Mouse (Mus musculus) midbrain, embryonic 16.5 days (tissue): ENCODE measurements at regions not wholly inside any gene's neighbourhood (a gene's known extent, or its start where the extent isn't known, plus 50 kb on each side); places are given as distances from the start of the nearest gene placed in this dataset.

Source experiments
- ATAC-seq: fragments of 200-750 bp; cut with Nextera tagmentation; 2 replicates; pipeline ENCODE4 v1.8.0; 2017; ENCODE audit warnings: moderate TSS enrichment
- H3K27ac ChIP-seq: fragments of 300-500 bp; sonication (generic); 2 replicates; pipeline ENCODE4 v1.5.1; 2014; ENCODE audit warnings: mild to moderate bottlenecking, low read length, mixed read lengths
- H3K27me3 ChIP-seq: fragments of 300-500 bp; sonication (generic); 2 replicates; pipeline ENCODE4 v1.6.1; 2014; ENCODE audit warnings: low read depth, low read length, mixed read lengths; ENCODE audit not compliant: control insufficient read depth, insufficient read depth
- H3K36me3 ChIP-seq: fragments of 300-500 bp; sonication (generic); 2 replicates; pipeline ENCODE4 v1.6.1; 2014; ENCODE audit warnings: mild to moderate bottlenecking, low read length, moderate library complexity, mixed read lengths; ENCODE audit not compliant: control insufficient read depth, insufficient read depth
- H3K4me1 ChIP-seq: fragments of 300-500 bp; sonication (generic); 2 replicates; pipeline ENCODE4 v1.6.1; 2014; ENCODE audit warnings: mild to moderate bottlenecking, low read length, mixed read lengths; ENCODE audit not compliant: control insufficient read depth, insufficient read depth
- H3K4me2 ChIP-seq: fragments of 300-500 bp; sonication (generic); 2 replicates; pipeline ENCODE4 v1.6.1; 2014; ENCODE audit warnings: mild to moderate bottlenecking, low read length, mixed read lengths
- H3K4me3 ChIP-seq: fragments of 300-500 bp; sonication (generic); 2 replicates; pipeline ENCODE4 v1.5.1; 2014; ENCODE audit warnings: low read depth, mild to moderate bottlenecking, low read length, moderate library complexity, mixed read lengths
- H3K9ac ChIP-seq: fragments of 300-500 bp; sonication (generic); 2 replicates; pipeline ENCODE4 v1.6.1; 2014; ENCODE audit warnings: low read depth, low read length, mixed read lengths
- H3K9me3 ChIP-seq: fragments of 300-500 bp; sonication (generic); replicated peaks from 2 replicates; pipeline ENCODE4 v1.6.1; 2014; ENCODE audit warnings: mild to moderate bottlenecking, low read length, mixed read lengths; ENCODE audit not compliant: control insufficient read depth, poor library complexity, severe bottlenecking
- WGBS: fragments of 180-500 bp; shearing (Covaris S2); extraction: QIAGEN DNeasy Blood & Tissue Kit; methylation state at CpG from one replicate; pipeline ENCODE4 v1.1.7; 2014; 5-methylcytosine and 5-hydroxymethylcytosine counted together

- H3K4me3 ChIP-seq, result no peak overlapping the region
- no peak overlapping the region for H3K9ac ChIP-seq
- no peaks in the 10 kb centered on the region for H3K9me3 ChIP-seq
- no peak overlapping the region for H3K4me2 ChIP-seq
- H3K27ac ChIP-seq, result 0 out of 2 replicates have a peak overlapping the region, but pooled peaks have one; percentile 18
- WGBS, result 12% methylated on average over 8 of the region's 8 CpGs
- ATAC-seq, result peak; percentile 60; the same call in 1 of the 2 replicates
- H3K4me1 ChIP-seq, result peaks cover 11% of the 10 kb centered on the region
- H3K36me3 ChIP-seq, result no peaks in the 10 kb centered on the region
- no peaks in the 10 kb centered on the region for H3K27me3 ChIP-seq
Observed at GRCm38 (mm10) chr10:96755674-96756073, 138.9 kb downstream of the Btg1 start.

GRCm38 (mm10) chr10:96756355-96757084, 139.7 kb downstream of the Btg1 start:
- no peaks in the 10 kb centered on the region for H3K36me3 ChIP-seq
- no peaks in the 10 kb centered on the region for H3K9me3 ChIP-seq
- H3K27ac ChIP-seq, result no peak overlapping the region
- no peak overlapping the region for H3K4me2 ChIP-seq
- no peak overlapping the region for H3K4me3 ChIP-seq
- H3K9ac ChIP-seq, result no peak overlapping the region
- no peaks in the 10 kb centered on the region for H3K27me3 ChIP-seq
- ATAC-seq, result no peak
- 31% methylated on average over 5 of the region's 5 CpGs for WGBS
- H3K4me1 ChIP-seq, result peaks cover 10% of the 10 kb centered on the region

- Histone ChIP-seq H3K4me1 (0 out of 2 replicates have a peak, but pooled peaks cover 4% of the 10 kb centered on the region), H3K27me3 (no peaks in the 10 kb centered on the region), H3K9ac (no peak overlapping the region), H3K36me3 (no peaks in the 10 kb centered on the region), H3K9me3 (no peaks in the 10 kb centered on the region), H3K4me2 (no peak overlapping the region), H3K27ac (no peak overlapping the region), H3K4me3 (no peak overlapping the region)
- no peak for ATAC-seq
- 92% methylated on average over 1 of the region's 1 CpGs for WGBS
Observed at GRCm38 (mm10) chr10:96757311-96757710, 140.5 kb downstream of the Btg1 start.

- no peak overlapping the region for H3K4me2 ChIP-seq
- ATAC-seq, result no peak
- WGBS, result 90% methylated on average over 8 of the region's 8 CpGs
Observed at GRCm38 (mm10) chr10:96761601-96762000, 144.8 kb downstream of the Btg1 start.

GRCm38 (mm10) chr10:96765626-96766025, 148.8 kb downstream of the Btg1 start:
- no peak for ATAC-seq
- 93% methylated on average over 5 of the region's 5 CpGs for WGBS
- Histone ChIP-seq H3K36me3 (no peaks in the 10 kb centered on the region), H3K9me3 (no peaks in the 10 kb centered on the region), H3K4me2 (no peak overlapping the region), H3K4me3 (no peak overlapping the region), H3K9ac (no peak overlapping the region), H3K27me3 (no peaks in the 10 kb centered on the region), H3K27ac (no peak overlapping the region), H3K4me1 (no peaks in the 10 kb centered on the region)

More at GRCm38 (mm10) chr10:96761601-96762000, 144.8 kb downstream of the Btg1 start:
- H3K4me3 ChIP-seq, result no peak overlapping the region
- H3K27ac ChIP-seq, result no peak overlapping the region
- H3K9ac ChIP-seq, result no peak overlapping the region
- H3K27me3 ChIP-seq, result no peaks in the 10 kb centered on the region
- no peaks in the 10 kb centered on the region for H3K9me3 ChIP-seq
- H3K36me3 ChIP-seq, result no peaks in the 10 kb centered on the region
- no peaks in the 10 kb centered on the region for H3K4me1 ChIP-seq

GRCm38 (mm10) chr10:96778220-96778619, 161.4 kb downstream of the Btg1 start:
- no peak overlapping the region for H3K4me2 ChIP-seq
- H3K9ac ChIP-seq, result no peak overlapping the region
- 73% methylated on average over 1 of the region's 1 CpGs for WGBS
- no peak overlapping the region for H3K27ac ChIP-seq
- no peaks in the 10 kb centered on the region for H3K9me3 ChIP-seq
- no peaks in the 10 kb centered on the region for H3K36me3 ChIP-seq
- no peaks in the 10 kb centered on the region for H3K27me3 ChIP-seq
- no peak for ATAC-seq
- H3K4me3 ChIP-seq, result no peak overlapping the region
- H3K4me1 ChIP-seq, result no peaks in the 10 kb centered on the region

GRCm38 (mm10) chr10:96783966-96784365, 167.2 kb downstream of the Btg1 start:
- Histone ChIP-seq H3K4me2 (no peak overlapping the region), H3K27ac (no peak overlapping the region), H3K9ac (no peak overlapping the region), H3K4me3 (no peak overlapping the region), H3K27me3 (no peaks in the 10 kb centered on the region), H3K36me3 (no peaks in the 10 kb centered on the region), H3K9me3 (no peaks in the 10 kb centered on the region), H3K4me1 (no peaks in the 10 kb centered on the region)
- WGBS, result 88% methylated on average over 5 of the region's 5 CpGs
- ATAC-seq, result no peak

- H3K9me3 ChIP-seq, result no peaks in the 10 kb centered on the region
- H3K27me3 ChIP-seq, result no peaks in the 10 kb centered on the region
- H3K27ac ChIP-seq, result no peak overlapping the region
- no peaks in the 10 kb centered on the region for H3K36me3 ChIP-seq
- H3K4me3 ChIP-seq, result no peak overlapping the region
- no peaks in the 10 kb centered on the region for H3K4me1 ChIP-seq
- no peak overlapping the region for H3K4me2 ChIP-seq
- H3K9ac ChIP-seq, result no peak overlapping the region
- ATAC-seq, result no peak
- 85% methylated on average over 8 of the region's 8 CpGs for WGBS
Observed at GRCm38 (mm10) chr10:96786903-96787571, 170.2 kb downstream of the Btg1 start.

- no peak overlapping the region for H3K4me2 ChIP-seq
- H3K27me3 ChIP-seq, result no peaks in the 10 kb centered on the region
- ATAC-seq, result no peak
- no peaks in the 10 kb centered on the region for H3K9me3 ChIP-seq
- H3K27ac ChIP-seq, result no peak overlapping the region
- no peaks in the 10 kb centered on the region for H3K4me1 ChIP-seq
- whole genome bisulfite sequencing, result 78% methylated on average over 1 of the region's 1 CpGs
- H3K4me3 ChIP-seq, result no peak overlapping the region
- H3K9ac ChIP-seq, result no peak overlapping the region
- no peaks in the 10 kb centered on the region for H3K36me3 ChIP-seq
Observed at GRCm38 (mm10) chr10:96787572-96787946, 170.8 kb downstream of the Btg1 start.
